Mouse (Mus musculus) liver, embryonic 13.5 days (tissue): Measurements from ENCODE around the gene Ddx41. TPM values are rescaled to one million over a fixed set of nuclear protein-coding genes. Genes with fewer than 3 reads are reported as not detected.
A peak's percentile ranks its signal among the peaks of the same experiment; 100 is the strongest.

Source experiments
- ATAC-seq: fragments of 200-750 bp; cut with Nextera tagmentation; 2 replicates; pipeline ENCODE4 v1.8.0; 2017; ENCODE audit warnings: low read depth, mild to moderate bottlenecking, moderate number of reproducible peaks, moderate library complexity
- DNase-seq: peaks from one replicate; pipeline ENCODE4 v3.0.0; 2022
- H3K27ac ChIP-seq: fragments of 300-500 bp; sonication (generic); 2 replicates; pipeline ENCODE4 v1.5.1; 2015; ENCODE audit warnings: moderate library complexity, mild to moderate bottlenecking, inconsistent platforms
- H3K27me3 ChIP-seq: fragments of 300-500 bp; sonication (generic); 2 replicates; pipeline ENCODE4 v1.6.1; 2015; ENCODE audit warnings: mild to moderate bottlenecking, inconsistent platforms
- H3K36me3 ChIP-seq: fragments of 300-500 bp; sonication (generic); 2 replicates; pipeline ENCODE4 v1.6.1; 2015; ENCODE audit warnings: mild to moderate bottlenecking, inconsistent platforms
- H3K4me1 ChIP-seq: fragments of 300-500 bp; sonication (generic); replicated peaks from 2 replicates; pipeline ENCODE4 v1.6.1; 2015; ENCODE audit warnings: inconsistent platforms
- H3K4me2 ChIP-seq: fragments of 300-500 bp; sonication (generic); 2 replicates; pipeline ENCODE4 v1.6.1; 2015; ENCODE audit warnings: inconsistent platforms, mild to moderate bottlenecking, moderate library complexity
- H3K4me3 ChIP-seq: fragments of 300-500 bp; sonication (generic); replicated peaks from 2 replicates; pipeline ENCODE4 v1.5.1; 2015; ENCODE audit warnings: mild to moderate bottlenecking, inconsistent platforms
- H3K9ac ChIP-seq: fragments of 300-500 bp; sonication (generic); 2 replicates; pipeline ENCODE4 v1.6.1; 2015; ENCODE audit warnings: mild to moderate bottlenecking, inconsistent platforms
- H3K9me3 ChIP-seq: fragments of 300-500 bp; sonication (generic); replicated peaks from 2 replicates; pipeline ENCODE4 v1.6.1; 2016; ENCODE audit warnings: inconsistent platforms
- WGBS: fragments of 180-500 bp; shearing (Covaris S2); methylation state at CpG from one replicate; pipeline ENCODE4 v1.1.7; 2015; ENCODE audit not compliant: insufficient replicate concordance; 5-methylcytosine and 5-hydroxymethylcytosine counted together
- microRNA-seq: library from miRNA; unstranded; fragments of <30 nt; microRNA quantifications from one replicate; pipeline ENCODE4, GENCODE M21; 2016
- polyA plus RNA-seq: library from polyadenylated mRNA; unstranded; fragments of >200 nt; fragmentation: Nextera tagmentation; extraction: Ambion mirVana; gene quantifications from 2 replicates; pipeline ENCODE4 v1.2.1, GENCODE M21; 2015

Gene Ddx41
- polyA plus RNA-seq, 1 experiment from 2014 or later, result 31.7 TPM

- Histone ChIP-seq H3K9ac (no peak overlapping the region), H3K4me2 (peak overlapping the region; percentile 65), H3K27ac (no peak overlapping the region), H3K36me3 (peaks cover 5% of the 10 kb centered on the region), H3K9me3 (no peaks in the 10 kb centered on the region), H3K4me3 (peak overlapping the region; percentile 59), H3K27me3 (peaks cover 82% of the 10 kb centered on the region), H3K4me1 (peaks cover 14% of the 10 kb centered on the region)
- 51% methylated on average over 14 of the region's 14 CpGs for WGBS
- DNase-seq (no peak), ATAC-seq (no peak)
Observed at GRCm38 (mm10) chr13:55486029-55486794, 50.2 kb downstream of the Ddx41 start.

GRCm38 (mm10) chr13:55484520-55485088 lies 51.9 kb downstream of the Ddx41 start:
- Histone ChIP-seq H3K9me3 (no peaks in the 10 kb centered on the region), H3K27ac (no peak overlapping the region), H3K4me1 (peaks cover 14% of the 10 kb centered on the region), H3K4me2 (no peak overlapping the region), H3K4me3 (no peak overlapping the region), H3K27me3 (peaks cover 83% of the 10 kb centered on the region), H3K36me3 (peaks cover 8% of the 10 kb centered on the region), H3K9ac (no peak overlapping the region)
- no peak for DNase-seq
- no peak for ATAC-seq
- 43% methylated on average over 7 of the region's 7 CpGs for WGBS

DNA sequence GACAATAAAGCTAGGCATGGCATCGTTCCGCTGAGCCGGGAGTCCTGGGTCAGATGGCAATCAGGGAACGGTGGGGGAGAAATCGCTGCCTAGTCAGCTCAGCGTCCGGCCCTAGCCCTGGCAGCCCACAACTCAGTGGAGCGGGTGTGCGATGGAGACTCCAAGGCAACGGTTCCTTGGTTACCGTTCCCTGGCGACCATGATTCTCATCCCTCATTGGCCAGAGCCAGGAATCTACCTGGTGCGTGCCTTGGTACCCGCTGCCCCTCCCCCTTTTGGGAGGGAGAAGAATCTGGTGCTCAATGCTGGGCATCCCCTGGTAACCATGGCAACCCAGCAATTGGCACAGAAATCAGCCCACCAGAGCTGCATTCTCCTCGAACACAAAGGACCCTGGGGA lies 52.9 kb downstream of the Ddx41 start:
- Histone ChIP-seq H3K27ac (no peak overlapping the region), H3K9me3 (no peaks in the 10 kb centered on the region), H3K27me3 (peaks cover 73% of the 10 kb centered on the region), H3K4me1 (peaks cover 17% of the 10 kb centered on the region), H3K36me3 (peaks cover 8% of the 10 kb centered on the region), H3K9ac (no peak overlapping the region), H3K4me3 (no peak overlapping the region), H3K4me2 (no peak overlapping the region)
- no peak for DNase-seq
- no peak for ATAC-seq
- 44% methylated on average over 15 of the region's 15 CpGs for WGBS

GRCm38 (mm10) chr13:55483071-55483470 lies 53.4 kb downstream of the Ddx41 start:
- no peak overlapping the region for H3K4me2 ChIP-seq
- no peak overlapping the region for H3K4me3 ChIP-seq
- 40% methylated on average over 9 of the region's 9 CpGs for WGBS
- peaks cover 8% of the 10 kb centered on the region for H3K36me3 ChIP-seq
- no peaks in the 10 kb centered on the region for H3K9me3 ChIP-seq
- H3K4me1 ChIP-seq, result peaks cover 18% of the 10 kb centered on the region
- H3K27me3 ChIP-seq, result peaks cover 68% of the 10 kb centered on the region
- H3K9ac ChIP-seq, result no peak overlapping the region
- ATAC-seq (no peak), DNase-seq (no peak)
- H3K27ac ChIP-seq, result no peak overlapping the region

DNA sequence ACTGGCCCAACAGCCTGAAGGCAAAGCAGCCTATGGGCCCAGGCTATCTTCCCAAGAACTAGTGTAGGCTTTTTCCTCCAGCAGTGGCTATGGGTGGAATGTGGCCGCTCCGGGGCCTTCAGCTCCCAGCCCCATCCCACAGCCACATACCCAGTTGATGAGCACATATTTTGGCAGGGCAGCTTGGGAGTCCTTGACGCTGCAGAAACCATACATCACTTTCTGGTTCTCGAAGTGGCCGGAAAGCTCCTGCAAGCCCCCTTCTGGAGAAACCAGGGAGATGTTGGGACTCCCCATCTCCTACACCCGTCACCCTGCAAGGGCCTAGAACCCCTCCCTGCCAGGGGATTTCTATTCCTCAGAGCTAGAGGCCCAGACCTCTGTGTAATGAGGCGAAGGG lies 53.9 kb downstream of the Ddx41 start:
- H3K27me3 ChIP-seq, result peaks cover 62% of the 10 kb centered on the region
- ATAC-seq (no peak), DNase-seq (no peak)
- no peak overlapping the region for H3K4me3 ChIP-seq
- no peak overlapping the region for H3K27ac ChIP-seq
- H3K4me1 ChIP-seq, result peaks cover 16% of the 10 kb centered on the region
- H3K4me2 ChIP-seq, result no peak overlapping the region
- WGBS, result 66% methylated on average over 7 of the region's 7 CpGs
- peaks cover 8% of the 10 kb centered on the region for H3K36me3 ChIP-seq
- H3K9me3 ChIP-seq, result no peaks in the 10 kb centered on the region
- H3K9ac ChIP-seq, result no peak overlapping the region

Small RNAs within 50 kb of the gene (microRNA-seq; reads per million reads assigned to microRNA genes)
- 2.3 reads per million for gene Mir6945

Other genes with a start within 250 kb of the Ddx41 start
- 234 and 240 TPM in 2 replicates for gene Prelid1, start 216.2 kb downstream of the Ddx41 start, polyA plus RNA-seq
- 38.0 and 45.0 TPM in 2 replicates for gene Rab24, start 214.7 kb downstream of the Ddx41 start, polyA plus RNA-seq
- 22.0 and 23.0 TPM in 2 replicates for gene Mxd3, start 206.8 kb downstream of the Ddx41 start, polyA plus RNA-seq
- gene Lman2, start 173.9 kb downstream of the Ddx41 start, polyA plus RNA-seq, result 59.1 and 65.6 TPM in 2 replicates
- gene Rgs14, start 166.9 kb downstream of the Ddx41 start, polyA plus RNA-seq, result 1.4 and 1.8 TPM in 2 replicates
- gene Slc34a1, start 138.5 kb downstream of the Ddx41 start, polyA plus RNA-seq, result not detected in 2 replicates
- gene Pfn3, start 121.4 kb downstream of the Ddx41 start, polyA plus RNA-seq, result not detected in 2 replicates
- gene F12, start 109.9 kb downstream of the Ddx41 start, polyA plus RNA-seq, result 56.5 and 59.8 TPM in 2 replicates
- gene Grk6, start 91.6 kb downstream of the Ddx41 start, polyA plus RNA-seq, result 23.7 and 25.2 TPM in 2 replicates
- not detected in 2 replicates for gene Prr7, start 72.4 kb downstream of the Ddx41 start, polyA plus RNA-seq
- 11.5 and 12.3 TPM in 2 replicates for gene Dbn1, start 48.5 kb downstream of the Ddx41 start, polyA plus RNA-seq
- 27.5 and 28.8 TPM in 2 replicates for gene Pdlim7, start 23.0 kb downstream of the Ddx41 start, polyA plus RNA-seq
- gene Dok3, start 7.4 kb downstream of the Ddx41 start, polyA plus RNA-seq, result 3.4 and 3.8 TPM in 2 replicates
- 7.9 and 8.8 TPM in 2 replicates for gene Fam193b, start 34.5 kb upstream of the Ddx41 start, polyA plus RNA-seq
- gene Tmed9, start 37.1 kb upstream of the Ddx41 start, polyA plus RNA-seq, result 65.0 and 72.6 TPM in 2 replicates
- 7.0 and 7.8 TPM in 2 replicates for gene B4galt7, start 63.2 kb upstream of the Ddx41 start, polyA plus RNA-seq
- 15.4 and 15.9 TPM in 2 replicates for gene Caml, start 86.3 kb upstream of the Ddx41 start, polyA plus RNA-seq
- gene Ddx46, start 98.4 kb upstream of the Ddx41 start, polyA plus RNA-seq, result 20.7 and 27.3 TPM in 2 replicates
- gene B230219D22Rik, start 156.5 kb upstream of the Ddx41 start, polyA plus RNA-seq, result 12.4 and 14.1 TPM in 2 replicates
- 30.9 and 37.5 TPM in 2 replicates for gene Txndc15, start 178.0 kb upstream of the Ddx41 start, polyA plus RNA-seq
- 40.9 and 45.3 TPM in 2 replicates for gene Pcbd2, start 190.7 kb upstream of the Ddx41 start, polyA plus RNA-seq
- not detected in 2 replicates for gene Catsper3, start 247.9 kb upstream of the Ddx41 start, polyA plus RNA-seq